Mouse (Mus musculus) skeletal muscle tissue, postnatal 0 days (tissue): ENCODE results near the gene Xcr1. TPM values are rescaled to one million over a fixed set of nuclear protein-coding genes. Genes with fewer than 3 reads are reported as not detected.

Experiments used
- polyA plus RNA-seq: library from polyadenylated mRNA; unstranded; fragments of >200 nt; fragmentation: Nextera tagmentation; extraction: Ambion mirVana; gene quantifications from 2 replicates; pipeline ENCODE4 v1.2.1, GENCODE M21; 2015

Xcr1 gene
- 0.19 and 0.24 TPM in 2 replicates for polyA plus RNA-seq

GRCm38 (mm10) chr9:123861929-123862328, at the start of gene Xcr1:
Xcr1 (minus strand) TSS chr9:123862029.

GRCm38 (mm10) chr9:123851713-123852448, 9.9 kb downstream of the Xcr1 start, which contains the start of gene Fyco1:
Fyco1 (minus strand) TSS chr9:123851899.

GRCm38 (mm10) chr9:123806267-123806666, 55.6 kb downstream of the Xcr1 start, which contains the start of gene Cxcr6:
Cxcr6 (plus strand) TSS chr9:123806475.

Other genes starting within 250 kb of the Xcr1 start
- 0.10 TPM in 2 replicates for gene Slc6a20b, start 229.5 kb downstream of the Xcr1 start, polyA plus RNA-seq
- gene Ccr9, start 183.6 kb downstream of the Xcr1 start, polyA plus RNA-seq: 0.10 and 0.17 TPM in 2 replicates
- 0.05 TPM in 1 of 2 replicates, not detected in the other for gene Slc6a20a, start 183.1 kb downstream of the Xcr1 start, polyA plus RNA-seq
- 36.5 and 37.9 TPM in 2 replicates for gene Lztfl1, start 144.3 kb downstream of the Xcr1 start, polyA plus RNA-seq
- 0.30 and 0.49 TPM in 2 replicates for gene Cxcr6, start 55.6 kb downstream of the Xcr1 start, polyA plus RNA-seq
- gene Fyco1, start 10.1 kb downstream of the Xcr1 start, polyA plus RNA-seq: 29.6 and 39.7 TPM in 2 replicates
- 3.6 and 4.5 TPM in 2 replicates for gene Ccr1, start 106.7 kb upstream of the Xcr1 start, polyA plus RNA-seq
- not detected in 2 replicates for gene Ccr1l1, start 116.4 kb upstream of the Xcr1 start, polyA plus RNA-seq
- not detected in 2 replicates for gene Ccr3, start 159.9 kb upstream of the Xcr1 start, polyA plus RNA-seq
- 0.79 and 0.81 TPM in 2 replicates for gene Ccr2, start 239.9 kb upstream of the Xcr1 start, polyA plus RNA-seq